Mouse (Mus musculus) MEL (cell line): ENCODE measurements around the gene Plcxd2. TPM values are rescaled to one million over a fixed set of nuclear protein-coding genes. Genes with fewer than 3 reads are reported as not detected.

ENCODE experiments used
- DNase-seq: peaks from one replicate; pipeline ENCODE4 v3.0.0; 2011; ENCODE audit warnings: low read depth, low spot score
- H3K27ac ChIP-seq: 2 replicates; pipeline ENCODE4 v1.5.1; 2012; ENCODE audit warnings: low read depth, mild to moderate bottlenecking, control low read depth, low read length, moderate library complexity; ENCODE audit not compliant: control insufficient read depth
- H3K27me3 ChIP-seq, 2 experiments: fragments of 150-350 bp in 1 of 2; sonication (generic) in 1 of 2; 2 replicates each; pipeline ENCODE4 v1.6.1; 2012; ENCODE audit warnings: low read length in 2 of 2, mild to moderate bottlenecking in 2 of 2, improper control_type of control experiment in 1 of 2, moderate library complexity in 1 of 2; ENCODE audit not compliant: insufficient read depth in 2 of 2, control insufficient read depth in 1 of 2
- H3K36me3 ChIP-seq, 2 experiments: 2 replicates each; pipeline ENCODE4 v1.6.1; 2012 to 2014; ENCODE audit warnings: low read length in 2 of 2, improper control_type of control experiment in 1 of 2, inconsistent platforms in 1 of 2, mild to moderate bottlenecking in 1 of 2; ENCODE audit not compliant: insufficient read depth in 2 of 2, control insufficient read depth in 1 of 2
- H3K4me1 ChIP-seq, 2 experiments: fragments of 150-350 bp in 1 of 2; sonication (generic) in 1 of 2; 2 replicates each; pipeline ENCODE4 v1.6.1; 2012; ENCODE audit warnings: low read length in 2 of 2, improper control_type of control experiment in 1 of 2, mild to moderate bottlenecking in 1 of 2; ENCODE audit not compliant: insufficient read depth in 2 of 2, control insufficient read depth in 1 of 2
- H3K4me3 ChIP-seq, 2 experiments: fragments of 150-350 bp in 1 of 2; sonication (generic) in 1 of 2; 2 replicates each; pipeline ENCODE4 v1.5.1; 2012; ENCODE audit warnings: low read depth in 2 of 2, low read length in 2 of 2, mild to moderate bottlenecking in 2 of 2, moderate library complexity in 2 of 2, control low read depth in 1 of 2, improper control_type of control experiment in 1 of 2; ENCODE audit not compliant: control insufficient read depth in 1 of 2, insufficient read depth in 1 of 2
- H3K79me2 ChIP-seq: 2 replicates; pipeline ENCODE4 v1.6.1; 2012; ENCODE audit warnings: mild to moderate bottlenecking, low read length, moderate library complexity; ENCODE audit not compliant: control insufficient read depth, poor library complexity, insufficient read depth
- H3K9ac ChIP-seq: 2 replicates; pipeline ENCODE4 v1.6.1; 2012; ENCODE audit warnings: low read depth, mild to moderate bottlenecking, control low read depth, low read length, moderate library complexity; ENCODE audit not compliant: control insufficient read depth, poor library complexity, severe bottlenecking
- H3K9me3 ChIP-seq: fragments of 150-350 bp; sonication (generic); replicated peaks from 2 replicates; pipeline ENCODE4 v1.6.1; 2012; ENCODE audit warnings: mild to moderate bottlenecking, low read length, improper control_type of control experiment, moderate library complexity; ENCODE audit not compliant: insufficient read depth
- CTCF ChIP-seq, 3 experiments: IDR thresholded peaks in 2 of 3; conservative IDR thresholded peaks in 1 of 3; 2 replicates each; pipeline ENCODE4 v1.5.1; 2011 to 2012; ENCODE audit warnings: low read length in 3 of 3, low read depth in 2 of 3, mild to moderate bottlenecking in 2 of 3, improper control_type of control experiment in 1 of 3, inconsistent platforms in 1 of 3, mixed read lengths in 1 of 3, moderate library complexity in 1 of 3; ENCODE audit not compliant: control insufficient read depth in 1 of 3, insufficient read depth in 1 of 3, poor library complexity in 1 of 3, severe bottlenecking in 1 of 3
- GABPA ChIP-seq: IDR thresholded peaks from 2 replicates; pipeline ENCODE4 v1.6.1; 2012; ENCODE audit warnings: low read depth, mild to moderate bottlenecking, inconsistent platforms, low read length, improper control_type of control experiment, moderate library complexity
- GATA1 ChIP-seq: IDR thresholded peaks from 2 replicates; pipeline ENCODE4 v1.6.1; 2011; ENCODE audit warnings: low read depth, low read length, improper control_type of control experiment
- JUND ChIP-seq: IDR thresholded peaks from 2 replicates; pipeline ENCODE4 v1.6.1; 2011; ENCODE audit warnings: low read depth, mild to moderate bottlenecking, improper control_type of control experiment, low read length
- MYB ChIP-seq: IDR thresholded peaks from 2 replicates; pipeline ENCODE4 v1.6.1; 2011; ENCODE audit warnings: mild to moderate bottlenecking, low read depth, low read length, improper control_type of control experiment
- MYC ChIP-seq: IDR thresholded peaks from 2 replicates; pipeline ENCODE4 v1.6.1; 2011; ENCODE audit warnings: low read depth, mild to moderate bottlenecking, low read length, improper control_type of control experiment, moderate library complexity
- POLR2AphosphoS5 ChIP-seq: IDR thresholded peaks from 2 replicates; pipeline ENCODE4 v1.6.1; 2012; ENCODE audit warnings: low read depth, borderline replicate concordance, mild to moderate bottlenecking, inconsistent platforms, low read length, moderate library complexity, mixed read lengths
- SIN3A ChIP-seq: IDR thresholded peaks from 2 replicates; pipeline ENCODE4 v1.6.1; 2012; ENCODE audit warnings: low read length, improper control_type of control experiment, inconsistent platforms
- polyA plus RNA-seq, 2 experiments: library from polyadenylated mRNA; stranded (reverse) in 1 of 2; unstranded in 1 of 2; fragments of >175 nt in 1 of 2; fragments of >200 nt in 1 of 2; gene quantifications; 2 replicates each; pipeline versions ENCODE4 v1.2.1 to v1.2.4; 2012; ENCODE audit warnings: low replicate concordance in 2 of 2, low read depth in 1 of 2; ENCODE audit not compliant: insufficient read length in 2 of 2, insufficient read depth in 1 of 2, missing spikeins in 1 of 2
- total RNA-seq: library from RNA; depleted of rRNA; stranded (reverse); fragments of 300-350 nt; gene quantifications from 2 replicates; pipeline ENCODE4 v1.2.3, GENCODE M21; 2012

The Plcxd2 gene
- total and polyA plus RNA-seq, 3 experiments, result not detected

- TF ChIP-seq POLR2AphosphoS5 (no peak), GATA1 (peak; percentile 39; the same call in 1 of the 2 replicates)
- no peak for DNase-seq
- Histone ChIP-seq H3K4me1 (no peaks in the 10 kb centered on the region), H3K27me3 (no peaks in the 10 kb centered on the region), H3K36me3 (no peaks in the 10 kb centered on the region), H3K27ac (no peak overlapping the region), H3K9me3 (no peaks in the 10 kb centered on the region), H3K79me2 (no peaks in the 10 kb centered on the region), H3K9ac (no peak overlapping the region), H3K4me3 (no peak overlapping the region)
Measured at GRCm38 (mm10) chr16:45942169-45942891, 67.7 kb downstream of the Plcxd2 start.

GRCm38 (mm10) chr16:45940701-45941100, 69.3 kb downstream of the Plcxd2 start:
- Histone ChIP-seq H3K9ac (no peak overlapping the region), H3K9me3 (no peaks in the 10 kb centered on the region), H3K4me1 (no peaks in the 10 kb centered on the region), H3K4me3 (no peak overlapping the region), H3K27ac (no peak overlapping the region), H3K36me3 (no peaks in the 10 kb centered on the region), H3K27me3 (no peaks in the 10 kb centered on the region), H3K79me2 (no peaks in the 10 kb centered on the region)
- no peak for DNase-seq
- no peak for TF ChIP-seq GABPA
- no peak for TF ChIP-seq MYC
- TF ChIP-seq, all 39 proteins: peak for 0

- no peaks in the 10 kb centered on the region for H3K36me3 ChIP-seq
- H3K9ac ChIP-seq, result no peak overlapping the region
- H3K27ac ChIP-seq, result no peak overlapping the region
- no peaks in the 10 kb centered on the region for H3K79me2 ChIP-seq
- no peak overlapping the region for H3K4me3 ChIP-seq
- TF ChIP-seq CTCF (IDR thresholded peaks at IDR 0.05 in 2 of 3, conservative IDR thresholded peaks at IDR 0.05 in 1 of 3; ENCODE audit: control insufficient read depth in 1 of 3, insufficient read depth in 1 of 3, low read depth in 2 of 3, low read length in 3 of 3, poor library complexity in 1 of 3, severe bottlenecking in 1 of 3) (peak in 2 of 3 experiments; percentile 16 to 19; a peak in 2 of 6 replicates), MYB (no peak), SIN3A (no peak)
- TF ChIP-seq, all 39 proteins: peak for 1
- Histone ChIP-seq H3K9me3 (no peaks in the 10 kb centered on the region), H3K27me3 (no peaks in the 10 kb centered on the region), H3K4me1 (no peaks in the 10 kb centered on the region)
- peak; percentile 1 for DNase-seq
Measured at GRCm38 (mm10) chr16:45939436-45939835, 70.6 kb downstream of the Plcxd2 start.

- Histone ChIP-seq H3K9me3 (no peaks in the 10 kb centered on the region), H3K27ac (no peak overlapping the region), H3K9ac (no peak overlapping the region), H3K4me1 (no peaks in the 10 kb centered on the region), H3K27me3 (no peaks in the 10 kb centered on the region), H3K79me2 (no peaks in the 10 kb centered on the region), H3K4me3 (no peak overlapping the region), H3K36me3 (no peaks in the 10 kb centered on the region)
- no peak for DNase-seq
- TF ChIP-seq JUND (no peak), GABPA (no peak), CTCF (IDR thresholded peaks at IDR 0.05 in 2 of 3, conservative IDR thresholded peaks at IDR 0.05 in 1 of 3; ENCODE audit: control insufficient read depth in 1 of 3, insufficient read depth in 1 of 3, low read depth in 2 of 3, low read length in 3 of 3, poor library complexity in 1 of 3, severe bottlenecking in 1 of 3) (no peak)
Measured at GRCm38 (mm10) chr16:45937381-45937780, 72.6 kb downstream of the Plcxd2 start.
